Mouse (Mus musculus): ENCODE results near the gene 1110008P14Rik. TPM values are rescaled to one million over a fixed set of nuclear protein-coding genes. Genes with fewer than 3 reads are reported as not detected.

Gene 1110008P14Rik
- polyA plus RNA-seq, 1 experiment from 2014 or later: 44.2 TPM

DNA sequence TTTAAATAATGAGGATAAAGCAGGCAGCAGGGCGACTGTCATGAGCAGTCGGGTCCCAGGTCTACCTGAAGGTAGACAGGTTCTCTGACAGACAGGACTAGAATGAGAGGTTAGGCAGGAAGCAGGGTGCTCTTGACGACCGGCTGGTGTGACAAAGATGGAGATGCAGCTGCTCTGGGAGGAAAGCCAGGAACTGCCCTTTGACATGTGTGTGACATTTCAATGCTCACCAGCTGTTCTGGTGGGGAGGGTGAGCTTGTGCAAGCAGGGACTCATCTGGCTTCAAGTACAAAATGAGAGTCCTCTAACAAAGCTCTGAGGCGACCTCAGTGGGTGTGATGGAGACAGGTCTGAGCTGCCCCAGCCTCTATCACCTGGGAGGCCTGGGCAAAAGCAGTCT is 32.2 kb upstream of the 1110008P14Rik start:
- H3K36me3 ChIP-seq (ENCODE audit: control insufficient read depth, insufficient read depth, low read length): peaks cover 27% of the 10 kb centered on the region
- no peak overlapping the region for H3K4me2 ChIP-seq (ENCODE audit: low read depth, low read length)
- no peaks in the 10 kb centered on the region for H3K27me3 ChIP-seq (replicated peaks; ENCODE audit: control insufficient read depth, insufficient read depth, low read length)
- no peak overlapping the region for H3K27ac ChIP-seq (ENCODE audit: low read length)
- H3K4me3 ChIP-seq (ENCODE audit: low read length): no peak overlapping the region
- peaks cover 2% of the 10 kb centered on the region; the same call in 1 of the 2 replicates for H3K4me1 ChIP-seq (ENCODE audit: control insufficient read depth, insufficient read depth, low read length)
- WGBS: 57% methylated on average over 5 of the region's 5 CpGs
- no peak for ATAC-seq
- H3K9me3 ChIP-seq (ENCODE audit: control insufficient read depth, low read length): no peaks in the 10 kb centered on the region
- H3K9ac ChIP-seq (ENCODE audit: low read depth, low read length): no peak overlapping the region

GRCm38 (mm10) chr2:32412742-32413531 is 31.2 kb upstream of the 1110008P14Rik start:
- ATAC-seq: no peak
- H3K27me3 ChIP-seq (replicated peaks; ENCODE audit: control insufficient read depth, insufficient read depth, low read length): no peaks in the 10 kb centered on the region
- no peaks in the 10 kb centered on the region for H3K9me3 ChIP-seq (ENCODE audit: control insufficient read depth, low read length)
- H3K27ac ChIP-seq (ENCODE audit: low read length): no peak overlapping the region
- peaks cover 6% of the 10 kb centered on the region; the same call in 1 of the 2 replicates for H3K4me1 ChIP-seq (ENCODE audit: control insufficient read depth, insufficient read depth, low read length)
- H3K9ac ChIP-seq (ENCODE audit: low read depth, low read length): no peak overlapping the region
- 85% methylated on average over 6 of the region's 6 CpGs for WGBS
- H3K36me3 ChIP-seq (ENCODE audit: control insufficient read depth, insufficient read depth, low read length): peaks cover 27% of the 10 kb centered on the region
- H3K4me3 ChIP-seq (ENCODE audit: low read length): no peak overlapping the region
- H3K4me2 ChIP-seq (ENCODE audit: low read depth, low read length): no peak overlapping the region

- no peak overlapping the region for H3K9ac ChIP-seq (ENCODE audit: low read depth, low read length)
- H3K36me3 ChIP-seq (ENCODE audit: control insufficient read depth, insufficient read depth, low read length): peaks cover 20% of the 10 kb centered on the region
- no peaks in the 10 kb centered on the region for H3K9me3 ChIP-seq (ENCODE audit: control insufficient read depth, low read length)
- 85% methylated on average over 7 of the region's 7 CpGs for WGBS
- H3K4me3 ChIP-seq (ENCODE audit: low read length): no peak overlapping the region
- no peak overlapping the region for H3K27ac ChIP-seq (ENCODE audit: low read length)
- no peaks in the 10 kb centered on the region for H3K27me3 ChIP-seq (replicated peaks; ENCODE audit: control insufficient read depth, insufficient read depth, low read length)
- no peak overlapping the region for H3K4me2 ChIP-seq (ENCODE audit: low read depth, low read length)
- H3K4me1 ChIP-seq (ENCODE audit: control insufficient read depth, insufficient read depth, low read length): peaks cover 6% of the 10 kb centered on the region; the same call in 1 of the 2 replicates
- ATAC-seq: no peak
These were observed 29.7 kb upstream of the 1110008P14Rik start for GRCm38 (mm10) chr2:32411407-32411806.

DNA sequence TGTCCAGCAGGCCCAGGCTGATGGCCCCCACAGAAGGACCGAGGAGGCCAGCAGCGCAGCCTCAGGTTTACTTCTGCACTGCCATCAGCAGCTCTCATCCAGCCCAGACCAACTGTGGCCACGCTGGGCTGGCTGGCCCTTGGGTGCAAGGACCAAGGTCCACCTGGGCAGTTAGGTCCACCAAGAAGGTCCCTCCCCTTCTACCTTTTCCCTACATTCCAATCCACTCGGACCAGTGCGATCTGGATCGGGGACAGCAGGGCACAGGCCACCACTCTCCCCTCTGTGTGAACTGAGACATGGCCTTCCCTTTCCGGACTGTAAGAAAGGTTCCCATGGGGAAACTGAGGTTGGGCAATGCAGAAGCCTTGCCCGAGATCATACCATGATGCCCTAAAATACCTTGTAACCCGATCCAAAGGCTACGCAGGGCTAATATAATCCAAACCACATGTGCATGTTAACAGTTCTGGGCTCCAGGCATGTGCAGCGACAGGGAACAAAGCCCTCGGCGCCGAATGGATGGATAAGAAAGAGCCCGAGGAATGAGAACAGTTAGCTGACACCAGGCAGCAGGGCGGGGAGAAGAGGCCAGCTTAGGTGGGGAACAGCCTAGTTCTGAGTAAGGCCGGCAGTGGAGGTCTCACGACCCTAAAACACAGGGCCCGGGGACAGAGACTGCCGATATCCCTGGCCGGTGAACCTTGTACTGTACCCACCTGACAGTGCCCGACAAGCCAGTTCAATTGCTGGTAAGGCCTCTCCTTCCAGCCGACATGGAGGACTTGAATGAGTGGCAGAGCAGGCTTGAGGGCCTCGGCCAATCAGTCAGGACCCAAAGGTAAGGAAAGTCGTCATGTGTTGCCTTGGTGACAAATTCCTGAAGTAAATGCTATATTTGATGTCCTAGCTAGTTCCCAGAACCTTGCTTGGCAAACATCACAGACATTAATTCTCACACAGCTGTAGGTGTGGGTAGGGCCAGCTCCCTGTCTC is 27.0 kb upstream of the 1110008P14Rik start:
- peak overlapping the region; percentile 21; the same call in 1 of the 2 replicates for H3K9ac ChIP-seq (ENCODE audit: low read depth, low read length)
- H3K4me1 ChIP-seq (ENCODE audit: control insufficient read depth, insufficient read depth, low read length): peaks cover 6% of the 10 kb centered on the region; the same call in 1 of the 2 replicates
- peaks cover under 1% of the 10 kb centered on the region; the same call in 1 of the 2 replicates for H3K36me3 ChIP-seq (ENCODE audit: control insufficient read depth, insufficient read depth, low read length)
- H3K4me3 ChIP-seq (ENCODE audit: low read length): no peak overlapping the region
- peak; percentile 55 for ATAC-seq
- no peak overlapping the region; the same call in 1 of the 2 replicates for H3K27ac ChIP-seq (ENCODE audit: low read length)
- no peaks in the 10 kb centered on the region for H3K9me3 ChIP-seq (ENCODE audit: control insufficient read depth, low read length)
- 63% methylated on average over 25 of the region's 25 CpGs for WGBS
- no peaks in the 10 kb centered on the region for H3K27me3 ChIP-seq (replicated peaks; ENCODE audit: control insufficient read depth, insufficient read depth, low read length)
- no peak overlapping the region for H3K4me2 ChIP-seq (ENCODE audit: low read depth, low read length)

- Histone ChIP-seq H3K4me1 (ENCODE audit: control insufficient read depth, insufficient read depth, low read length) (peaks cover 6% of the 10 kb centered on the region; the same call in 1 of the 2 replicates), H3K9me3 (ENCODE audit: control insufficient read depth, low read length) (no peaks in the 10 kb centered on the region), H3K27ac (ENCODE audit: low read length) (no peak overlapping the region), H3K4me3 (ENCODE audit: low read length) (no peak overlapping the region), H3K36me3 (ENCODE audit: control insufficient read depth, insufficient read depth, low read length) (peaks cover 5% of the 10 kb centered on the region; the same call in 1 of the 2 replicates), H3K27me3 (replicated peaks; ENCODE audit: control insufficient read depth, insufficient read depth, low read length) (no peaks in the 10 kb centered on the region), H3K9ac (ENCODE audit: low read depth, low read length) (no peak overlapping the region), H3K4me2 (ENCODE audit: low read depth, low read length) (no peak overlapping the region)
- 85% methylated on average over 7 of the region's 7 CpGs for WGBS
- ATAC-seq: no peak
These were observed 25.5 kb upstream of the 1110008P14Rik start for GRCm38 (mm10) chr2:32407144-32407824.

DNA sequence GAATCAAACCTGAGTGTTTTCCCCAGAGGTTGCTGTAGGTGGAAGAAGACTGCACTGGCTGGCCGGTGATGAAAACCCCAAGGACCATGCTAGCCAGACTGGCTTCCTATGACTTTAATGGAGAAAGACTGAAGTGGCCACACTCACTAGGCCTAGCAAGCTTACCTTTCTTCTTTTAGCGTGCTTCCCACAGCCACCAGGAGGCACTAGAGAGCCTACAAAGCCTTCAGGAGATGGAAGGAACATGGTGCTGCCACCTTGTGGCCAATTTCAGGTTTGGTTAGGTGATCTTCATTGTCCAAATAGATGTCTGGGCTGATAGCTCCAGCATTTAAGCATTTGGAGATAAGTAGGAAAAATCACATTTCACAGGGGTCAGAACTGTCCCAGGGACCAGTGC is 22.9 kb upstream of the 1110008P14Rik start:
- H3K4me1 ChIP-seq (ENCODE audit: control insufficient read depth, insufficient read depth, low read length): peaks cover 13% of the 10 kb centered on the region; the same call in 1 of the 2 replicates
- WGBS: 15% methylated on average over 2 of the region's 2 CpGs
- peaks cover 8% of the 10 kb centered on the region; the same call in 1 of the 2 replicates for H3K36me3 ChIP-seq (ENCODE audit: control insufficient read depth, insufficient read depth, low read length)
- H3K9ac ChIP-seq (ENCODE audit: low read depth, low read length): no peak overlapping the region
- ATAC-seq: no peak
- no peak overlapping the region for H3K4me2 ChIP-seq (ENCODE audit: low read depth, low read length)
- no peaks in the 10 kb centered on the region for H3K9me3 ChIP-seq (ENCODE audit: control insufficient read depth, low read length)
- H3K27ac ChIP-seq (ENCODE audit: low read length): no peak overlapping the region
- H3K4me3 ChIP-seq (ENCODE audit: low read length): no peak overlapping the region
- no peaks in the 10 kb centered on the region for H3K27me3 ChIP-seq (replicated peaks; ENCODE audit: control insufficient read depth, insufficient read depth, low read length)

DNA sequence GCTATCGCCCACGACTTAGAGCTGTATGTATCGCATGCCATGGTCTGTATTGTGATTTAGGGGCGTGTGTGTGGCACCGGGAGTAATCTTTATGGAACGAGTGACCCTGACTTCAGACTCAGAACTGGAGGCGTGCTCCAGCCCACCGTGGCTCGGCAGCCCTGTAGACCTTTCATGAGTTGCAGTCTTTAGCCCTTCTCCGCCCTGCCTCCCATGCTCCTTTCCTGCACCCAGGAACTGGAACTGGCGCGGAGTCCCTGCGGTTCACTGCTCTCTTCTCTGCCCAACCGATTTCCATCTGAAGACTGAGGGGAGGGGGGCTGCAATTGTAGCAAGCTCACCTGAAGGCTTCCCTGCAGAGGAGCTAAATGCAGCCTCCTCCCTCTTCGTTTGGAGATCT is 15.0 kb upstream of the 1110008P14Rik start:
- peak overlapping the region; percentile 80 for H3K9ac ChIP-seq (ENCODE audit: low read depth, low read length)
- H3K27ac ChIP-seq (ENCODE audit: low read length): peak overlapping the region; percentile 95
- H3K4me3 ChIP-seq (ENCODE audit: low read length): peak overlapping the region; percentile 72
- no peak for ATAC-seq
- no peaks in the 10 kb centered on the region for H3K27me3 ChIP-seq (replicated peaks; ENCODE audit: control insufficient read depth, insufficient read depth, low read length)
- peaks cover 16% of the 10 kb centered on the region for H3K4me1 ChIP-seq (ENCODE audit: control insufficient read depth, insufficient read depth, low read length)
- under 1% methylated on average over 15 of the region's 15 CpGs for WGBS
- no peaks in the 10 kb centered on the region for H3K9me3 ChIP-seq (ENCODE audit: control insufficient read depth, low read length)
- 0 out of 2 replicates have a peak, but pooled peaks cover 3% of the 10 kb centered on the region for H3K36me3 ChIP-seq (ENCODE audit: control insufficient read depth, insufficient read depth, low read length)
- H3K4me2 ChIP-seq (ENCODE audit: low read depth, low read length): peak overlapping the region; percentile 82

GRCm38 (mm10) chr2:32395946-32396621 is 14.3 kb upstream of the 1110008P14Rik start:
- Histone ChIP-seq H3K9me3 (ENCODE audit: control insufficient read depth, low read length) (no peaks in the 10 kb centered on the region), H3K4me2 (ENCODE audit: low read depth, low read length) (peak overlapping the region; percentile 82), H3K36me3 (ENCODE audit: control insufficient read depth, insufficient read depth, low read length) (0 out of 2 replicates have a peak, but pooled peaks cover 3% of the 10 kb centered on the region), H3K4me1 (ENCODE audit: control insufficient read depth, insufficient read depth, low read length) (peaks cover 16% of the 10 kb centered on the region), H3K27ac (ENCODE audit: low read length) (peak overlapping the region; percentile 95), H3K9ac (ENCODE audit: low read depth, low read length) (peak overlapping the region; percentile 80), H3K4me3 (ENCODE audit: low read length) (peak overlapping the region; percentile 72), H3K27me3 (replicated peaks; ENCODE audit: control insufficient read depth, insufficient read depth, low read length) (no peaks in the 10 kb centered on the region)
- ATAC-seq: peak; percentile 95
- WGBS: under 1% methylated on average over 59 of the region's 59 CpGs
